Mouse (Mus musculus) bone marrow, adult 2 months (tissue): Measurements from ENCODE around the gene Tmem91. TPM values are rescaled to one million over a fixed set of nuclear protein-coding genes. Genes with fewer than 3 reads are reported as not detected.

ENCODE experiments used
- H3K27ac ChIP-seq: fragments of 200-500 bp; 2 replicates; pipeline ENCODE4 v1.5.1; 2012; ENCODE audit warnings: low read depth, mild to moderate bottlenecking, control low read depth, inconsistent platforms, low read length; ENCODE audit not compliant: control insufficient read depth, poor library complexity, insufficient read depth
- H3K4me1 ChIP-seq: fragments of 200-500 bp; 2 replicates; pipeline ENCODE4 v1.6.1; 2011; ENCODE audit warnings: low read length; ENCODE audit not compliant: control insufficient read depth, insufficient read depth
- H3K4me3 ChIP-seq: fragments of 200-500 bp; replicated peaks from 2 replicates; pipeline ENCODE3; 2011; ENCODE audit warnings: mild to moderate bottlenecking, low read depth, low read length, control low read depth; ENCODE audit not compliant: control insufficient read depth
- CTCF ChIP-seq: fragments of 200-500 bp; IDR thresholded peaks from 2 replicates; pipeline ENCODE4 v1.5.1; 2011; ENCODE audit warnings: low read length, control low read depth; ENCODE audit not compliant: control insufficient read depth, insufficient read depth
- POLR2A ChIP-seq: fragments of 200-500 bp; IDR thresholded peaks from 2 replicates; pipeline ENCODE4 v1.6.1; 2011; ENCODE audit warnings: low read depth, mild to moderate bottlenecking, control low read depth, low read length, borderline replicate concordance; ENCODE audit not compliant: control insufficient read depth
- WGBS: fragments of 180-500 bp; shearing (Covaris S2); methylation state at CpG from one replicate; pipeline ENCODE4 v1.1.7; 2018; 5-methylcytosine and 5-hydroxymethylcytosine counted together
- polyA plus RNA-seq: library from polyadenylated mRNA; stranded (reverse); fragments of >200 nt; gene quantifications from 2 replicates; pipeline ENCODE4 v1.2.4, GENCODE M21; 2011; ENCODE audit warnings: low replicate concordance; ENCODE audit not compliant: missing spikeins, insufficient read depth, insufficient read length

Tmem91 gene
- polyA plus RNA-seq, 1 experiment: 2.9 TPM

DNA sequence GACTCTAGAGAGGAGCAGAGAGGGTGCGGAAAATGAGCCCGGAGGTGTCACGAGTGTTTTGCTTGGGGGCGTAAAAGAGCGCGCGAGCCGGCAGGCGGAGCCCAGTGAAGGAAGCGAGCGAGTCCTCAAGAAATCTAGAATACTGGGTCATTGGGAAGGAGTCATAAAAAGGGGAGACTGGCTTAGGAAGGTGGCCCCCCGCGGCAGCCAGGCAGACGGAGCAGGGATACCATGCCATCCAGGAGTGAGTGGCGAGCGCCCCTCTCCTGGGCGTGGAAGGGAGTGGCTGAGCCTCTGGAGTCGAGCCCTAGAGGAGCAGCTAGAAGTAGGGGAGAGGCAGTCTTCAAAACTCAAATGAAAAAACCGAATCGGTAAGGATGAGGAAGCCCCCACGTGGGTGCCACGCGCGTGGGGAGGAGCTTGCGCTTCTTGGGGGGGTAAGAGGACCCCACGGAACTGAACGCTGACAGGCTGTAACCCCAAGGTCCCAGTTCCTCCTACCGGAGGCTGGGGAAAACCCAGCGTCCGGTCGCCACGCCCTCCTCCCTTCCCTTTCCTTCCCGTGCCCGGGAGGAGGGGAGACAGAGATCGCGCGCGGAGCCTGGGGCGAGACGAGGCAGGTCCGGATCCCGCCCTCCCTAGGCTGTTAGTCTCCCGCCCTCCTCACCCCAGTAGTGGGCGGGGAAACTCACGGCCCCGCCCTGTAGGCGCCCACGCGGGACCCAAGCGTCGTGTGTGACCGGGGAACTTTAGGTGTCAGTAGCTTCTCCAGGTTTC, 14.0 kb upstream of the Tmem91 start:
- under 1% methylated on average over 51 of the region's 52 CpGs for WGBS
- Histone ChIP-seq H3K4me3 (peak overlapping the region; percentile 96), H3K4me1 (peaks cover 7% of the 10 kb centered on the region), H3K27ac (peak overlapping the region; percentile 95)
- TF ChIP-seq POLR2A (peak; percentile 53; the same call in 1 of the 2 replicates), CTCF (peak; percentile 15; the same call in 1 of the 2 replicates)

DNA sequence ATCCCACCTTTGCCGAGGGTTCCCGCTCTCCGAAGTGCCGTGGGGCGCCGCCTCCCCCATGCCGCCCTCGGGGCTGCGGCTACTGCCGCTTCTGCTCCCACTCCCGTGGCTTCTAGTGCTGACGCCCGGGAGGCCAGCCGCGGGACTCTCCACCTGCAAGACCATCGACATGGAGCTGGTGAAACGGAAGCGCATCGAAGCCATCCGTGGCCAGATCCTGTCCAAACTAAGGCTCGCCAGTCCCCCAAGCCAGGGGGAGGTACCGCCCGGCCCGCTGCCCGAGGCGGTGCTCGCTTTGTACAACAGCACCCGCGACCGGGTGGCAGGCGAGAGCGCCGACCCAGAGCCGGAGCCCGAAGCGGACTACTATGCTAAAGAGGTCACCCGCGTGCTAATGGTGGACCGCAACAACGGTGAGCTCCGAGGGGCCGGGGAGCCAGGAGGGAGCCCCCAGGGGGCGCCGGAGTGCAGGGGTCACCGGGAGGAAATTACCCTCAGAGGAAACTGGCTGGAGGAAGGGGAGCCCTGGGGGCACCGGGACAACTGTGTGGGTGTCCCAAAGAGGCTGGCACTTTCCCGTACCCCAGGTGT, 12.9 kb upstream of the Tmem91 start:
- WGBS: under 1% methylated on average over 47 of the region's 47 CpGs
- Histone ChIP-seq H3K4me1 (peaks cover 12% of the 10 kb centered on the region), H3K27ac (peak overlapping the region; percentile 95), H3K4me3 (peak overlapping the region; percentile 96)
- TF ChIP-seq POLR2A (peak; percentile 5; the same call in 1 of the 2 replicates), CTCF (peak; percentile 24; the same call in 1 of the 2 replicates)

GRCm38 (mm10) chr7:25686680-25687531, 11.9 kb upstream of the Tmem91 start, which contains the start of gene Tgfb1:
Gene Tgfb1 (plus strand): TSS chr7:25687002.
- peaks cover 17% of the 10 kb centered on the region for H3K4me1 ChIP-seq
- peak within 1 kb of the TSS; percentile 96 for H3K4me3 ChIP-seq
- peak within 1 kb of the TSS; percentile 95 for H3K27ac ChIP-seq
- under 1% methylated on average over 68 of the region's 69 CpGs for WGBS
- peak; percentile 80; the same call in 1 of the 2 replicates for TF ChIP-seq POLR2A
- peak; percentile 61 for TF ChIP-seq CTCF

DNA sequence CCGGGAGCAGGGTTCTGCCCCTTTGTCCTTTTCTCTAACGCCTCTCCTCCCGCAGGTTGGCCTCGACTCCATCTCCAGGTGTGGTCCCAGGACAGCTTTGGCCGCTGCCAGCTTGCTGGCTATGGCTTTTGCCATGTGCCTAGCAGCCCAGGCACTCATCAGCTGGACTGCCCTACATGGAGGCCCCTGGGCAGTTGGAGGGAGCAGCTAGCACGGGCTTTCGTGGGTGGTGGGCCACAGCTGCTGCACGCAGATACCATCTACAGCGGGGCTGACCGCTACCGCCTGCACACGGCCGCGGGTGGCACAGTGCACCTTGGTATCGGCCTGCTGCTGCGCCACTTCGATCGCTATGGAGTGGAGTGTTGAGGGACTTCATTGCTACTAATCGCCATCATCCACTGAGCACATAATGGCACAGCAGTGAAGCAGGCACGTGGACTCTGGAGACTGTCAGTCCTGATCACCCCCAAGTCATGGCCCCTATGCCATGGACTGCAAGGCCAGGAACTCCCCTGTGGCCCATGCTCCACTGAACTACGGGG, 11.0 kb upstream of the Tmem91 start:
- WGBS: 59% methylated on average over 21 of the region's 21 CpGs
- H3K4me3 ChIP-seq: peak overlapping the region; percentile 19
- peaks cover 22% of the 10 kb centered on the region for H3K4me1 ChIP-seq
- H3K27ac ChIP-seq: peak overlapping the region; percentile 49
- 0 out of 2 replicates have a peak, but pooled peaks have one; percentile 35 for TF ChIP-seq POLR2A
- TF ChIP-seq CTCF: no peak

DNA sequence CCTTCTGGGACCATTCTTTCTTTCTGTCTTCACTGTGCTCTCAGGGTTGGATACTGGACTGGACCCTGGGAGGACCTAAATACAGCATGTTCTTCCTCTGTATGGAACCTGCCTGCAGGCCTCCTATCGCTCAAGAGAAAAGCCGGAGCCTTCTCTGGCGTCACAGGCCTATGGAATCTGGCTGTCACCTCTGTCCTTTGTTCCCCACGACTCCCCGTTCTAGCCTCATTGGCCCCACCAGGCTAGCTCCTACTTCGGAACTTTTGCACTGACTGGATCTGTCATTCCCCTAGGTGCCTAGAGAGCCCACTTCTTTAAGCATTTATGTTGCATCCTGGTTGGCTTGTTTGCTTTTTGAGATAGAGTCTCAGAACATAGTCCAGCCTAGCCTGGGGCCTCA, 9.7 kb upstream of the Tmem91 start:
- Histone ChIP-seq H3K4me1 (peaks cover 22% of the 10 kb centered on the region), H3K4me3 (no peak overlapping the region), H3K27ac (peak overlapping the region; percentile 27)
- TF ChIP-seq CTCF (no peak), POLR2A (no peak)
- 86% methylated on average over 6 of the region's 6 CpGs for WGBS

DNA sequence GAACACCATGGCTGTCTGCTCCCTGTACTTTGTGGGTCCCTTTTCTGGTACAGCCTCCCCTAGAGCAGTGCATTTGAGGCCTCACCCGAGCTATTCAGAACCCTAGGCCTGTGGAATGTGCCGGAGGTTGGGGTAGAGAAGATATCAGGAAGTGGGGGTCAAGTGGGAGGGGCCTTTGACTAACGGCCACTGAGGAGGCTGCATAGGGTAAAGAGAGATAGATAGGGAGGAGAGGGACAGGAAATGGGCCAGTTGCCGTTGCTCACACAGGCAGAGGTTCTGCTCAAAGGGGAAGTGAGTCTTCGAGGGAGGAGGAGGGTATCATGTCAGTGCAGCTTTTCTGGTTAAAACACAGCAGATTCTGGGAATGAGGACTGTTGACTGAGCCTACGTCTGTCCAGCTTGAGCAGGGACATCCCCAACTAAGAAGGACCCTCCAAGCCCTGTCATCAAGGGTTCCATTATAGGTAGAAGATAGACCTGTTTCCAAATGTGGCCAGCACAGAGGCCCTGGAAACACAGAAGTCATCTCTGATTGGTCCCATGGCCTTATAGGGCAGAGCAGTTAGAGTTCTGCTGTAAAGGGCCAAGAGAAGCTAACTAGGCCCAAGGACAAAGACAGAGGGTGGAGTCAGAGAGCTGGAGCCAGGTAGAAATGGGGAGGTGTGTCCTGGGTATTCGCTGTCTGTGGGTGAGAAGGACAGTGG, 8.7 kb upstream of the Tmem91 start:
- Histone ChIP-seq H3K27ac (peak overlapping the region; percentile 89), H3K4me1 (peaks cover 24% of the 10 kb centered on the region), H3K4me3 (no peak overlapping the region)
- WGBS: 4% methylated on average over 7 of the region's 7 CpGs
- TF ChIP-seq POLR2A (peak; percentile 71; the same call in 1 of the 2 replicates), CTCF (no peak)

DNA sequence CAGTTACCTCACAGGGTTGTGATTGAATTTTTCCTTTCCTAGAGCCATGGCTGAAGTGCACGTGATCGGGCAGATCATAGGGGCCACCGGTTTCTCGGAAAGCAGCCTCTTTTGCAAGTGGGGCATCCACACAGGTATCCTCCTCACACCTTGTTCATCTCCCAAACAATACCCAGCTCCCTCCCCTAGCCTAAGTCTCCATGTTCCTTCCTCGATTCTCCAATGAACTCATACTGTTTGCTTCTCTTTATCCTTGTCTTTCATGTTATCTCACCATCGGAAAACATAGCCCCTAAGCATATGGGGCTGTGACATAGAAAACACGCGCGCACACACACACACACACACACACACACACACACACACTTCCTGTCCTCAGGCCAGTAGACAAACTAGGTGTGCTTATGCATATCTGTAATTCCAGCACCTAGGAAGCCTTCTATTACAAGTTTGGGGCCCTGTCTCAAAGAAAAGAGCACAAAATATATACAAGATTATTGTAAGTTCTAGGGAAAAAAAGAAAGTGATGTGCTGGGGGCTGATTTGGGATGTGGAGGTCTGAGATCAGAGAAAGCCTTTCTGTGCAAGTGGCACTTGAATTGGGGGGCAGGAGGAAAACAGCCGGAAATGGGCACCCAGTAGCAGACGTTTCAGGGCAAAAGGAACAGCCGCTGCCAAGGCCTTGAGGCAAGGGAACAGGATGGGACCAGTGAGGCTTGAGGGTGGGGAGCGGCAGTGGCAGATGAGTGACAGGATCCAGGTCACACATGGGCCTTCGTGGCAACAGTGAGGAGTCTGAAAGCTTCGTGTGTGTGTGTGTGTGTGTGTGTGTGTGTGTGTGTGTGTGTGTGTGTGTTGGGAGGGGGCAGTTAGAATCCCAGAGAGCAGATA, 6.6 kb upstream of the Tmem91 start:
- H3K4me1 ChIP-seq: peaks cover 24% of the 10 kb centered on the region
- peak overlapping the region; percentile 87 for H3K4me3 ChIP-seq
- WGBS: under 1% methylated on average over 15 of the region's 15 CpGs
- TF ChIP-seq CTCF: no peak
- no peak for TF ChIP-seq POLR2A
- peak overlapping the region; percentile 52 for H3K27ac ChIP-seq
